Mouse (Mus musculus): ENCODE data around the gene Tmem191c.

Tmem191c gene

DNA sequence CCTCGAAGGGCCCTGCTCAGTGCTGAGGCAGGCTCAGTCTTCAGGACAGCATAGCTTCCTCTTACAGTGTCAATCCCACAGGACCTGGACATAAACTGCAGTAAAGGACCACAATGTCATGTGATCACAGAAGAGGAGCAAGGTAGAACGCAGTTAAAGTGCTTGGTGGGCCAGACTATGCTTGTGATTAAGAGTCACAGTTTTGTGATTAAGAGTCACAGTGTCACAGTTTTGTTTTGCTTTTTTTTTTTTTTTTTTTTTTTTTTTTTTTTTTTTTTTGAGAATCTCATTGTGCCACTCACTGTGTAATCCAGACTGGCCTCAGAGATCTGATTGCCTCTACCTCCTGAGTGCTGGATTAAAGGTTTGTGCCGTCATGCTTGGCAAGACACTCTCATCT lies 9.8 kb upstream of the Tmem191c start:
- DNase-seq (ENCODE audit: low read depth, low spot score): no peak

GRCm38 (mm10) chr16:17267937-17268336 lies 7.9 kb upstream of the Tmem191c start:
- DNase-seq (ENCODE audit: low read depth, low spot score): no peak

DNA sequence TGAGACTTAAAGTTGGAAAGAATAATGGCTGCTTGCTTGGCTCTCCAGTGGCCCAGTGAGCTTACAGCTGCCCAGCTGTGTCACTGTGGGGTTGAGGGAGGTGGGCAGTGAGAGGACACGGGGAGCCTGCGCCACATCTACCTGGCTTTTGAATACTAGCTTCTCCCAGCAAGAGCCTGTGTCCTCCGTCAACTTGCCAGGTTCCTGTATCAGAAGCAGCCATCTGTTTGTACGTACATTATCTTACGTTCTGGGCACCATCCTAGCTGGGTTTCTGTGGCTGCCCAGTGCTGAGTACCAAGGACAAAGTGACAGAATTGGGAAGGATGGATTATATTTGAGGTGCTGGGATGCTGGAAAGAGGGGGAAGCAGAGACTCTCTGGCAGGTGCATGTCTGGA lies 6.0 kb upstream of the Tmem191c start:
- DNase-seq (ENCODE audit: low read depth, low spot score): no peak

DNA sequence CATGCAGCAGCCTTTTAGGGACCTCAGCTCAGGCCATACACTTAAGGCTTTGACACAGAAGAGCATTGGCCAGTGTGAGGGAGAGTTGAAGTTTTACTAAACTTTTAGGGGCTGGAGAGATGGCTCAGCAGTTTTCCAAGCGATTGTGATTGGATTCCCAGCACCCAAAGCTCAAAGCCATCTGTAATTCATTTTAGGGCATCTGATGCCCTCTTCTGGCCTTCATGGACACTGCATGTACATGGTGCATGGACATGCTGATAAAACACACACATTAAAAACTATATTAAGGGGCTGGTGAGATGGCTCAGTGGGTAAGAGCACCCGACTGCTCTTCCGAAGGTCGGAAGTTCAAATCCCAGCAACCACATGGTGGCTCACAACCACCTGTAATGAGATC lies 4.8 kb upstream of the Tmem191c start:
- DNase-seq (ENCODE audit: low read depth, low spot score): peak; percentile 51

GRCm38 (mm10) chr16:17271856-17272255 lies 4.0 kb upstream of the Tmem191c start:
- DNase-seq (ENCODE audit: low read depth, low spot score): no peak

DNA sequence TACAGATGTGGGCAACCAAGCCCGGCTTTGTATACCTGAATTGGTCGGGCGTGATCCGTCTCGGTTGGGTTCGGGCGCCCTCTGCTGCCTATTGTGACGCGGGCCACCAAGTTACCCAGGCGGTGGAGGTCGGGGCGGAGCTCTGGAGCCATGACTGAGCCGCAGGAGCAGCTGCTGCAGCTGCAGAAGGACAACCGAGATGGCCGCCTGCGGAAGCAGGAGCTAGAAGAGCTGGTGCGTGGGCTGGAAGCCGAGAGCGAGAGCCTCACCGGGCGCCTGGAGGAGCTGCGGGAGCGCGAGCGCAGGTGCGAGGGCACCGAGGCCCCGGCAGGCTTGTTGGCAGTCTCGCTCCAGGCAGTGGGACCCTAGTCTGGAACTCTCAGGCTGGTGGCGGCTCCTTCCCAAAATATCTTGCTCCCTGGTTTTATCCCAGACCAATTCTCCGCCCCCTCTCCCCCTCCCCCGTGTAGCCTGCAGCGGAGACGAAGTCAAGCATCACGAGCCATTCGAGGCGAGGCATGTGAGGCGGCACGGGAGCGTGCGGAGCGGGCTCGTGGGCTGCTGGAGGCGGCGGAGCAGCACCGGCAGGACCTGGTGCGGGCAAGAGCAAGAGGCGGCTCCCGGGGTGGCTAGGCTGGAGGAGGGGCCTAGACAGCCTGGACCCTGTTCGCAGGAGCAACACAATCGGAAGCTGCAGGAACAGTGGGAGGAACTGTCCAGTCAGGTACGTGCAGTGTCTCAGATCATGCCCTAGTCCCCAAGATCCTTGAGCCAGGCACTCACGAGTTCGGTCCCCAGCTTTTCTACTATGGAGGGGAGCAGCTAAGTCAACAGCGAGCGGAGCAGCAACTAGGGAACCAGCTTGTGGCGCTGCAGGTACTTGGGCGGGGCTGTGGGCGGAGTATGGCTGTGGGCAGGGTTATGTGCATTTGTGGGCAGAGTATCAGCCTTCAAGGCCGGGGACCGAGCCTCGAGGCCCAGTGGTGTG lies 581 bp downstream of the Tmem191c start:
- DNase-seq (ENCODE audit: low read depth, low spot score): peak; percentile 94

- no peak for DNase-seq (ENCODE audit: low read depth, low spot score)
Observed at GRCm38 (mm10) chr16:17277342-17278211, 1.7 kb downstream of the Tmem191c start.

- no peak for DNase-seq (ENCODE audit: low read depth, low spot score)
Observed at GRCm38 (mm10) chr16:17280471-17280870, 4.6 kb downstream of the Tmem191c start.

- no peak for DNase-seq (ENCODE audit: low read depth, low spot score)
Observed at GRCm38 (mm10) chr16:17283151-17283550, 7.3 kb downstream of the Tmem191c start.

DNA sequence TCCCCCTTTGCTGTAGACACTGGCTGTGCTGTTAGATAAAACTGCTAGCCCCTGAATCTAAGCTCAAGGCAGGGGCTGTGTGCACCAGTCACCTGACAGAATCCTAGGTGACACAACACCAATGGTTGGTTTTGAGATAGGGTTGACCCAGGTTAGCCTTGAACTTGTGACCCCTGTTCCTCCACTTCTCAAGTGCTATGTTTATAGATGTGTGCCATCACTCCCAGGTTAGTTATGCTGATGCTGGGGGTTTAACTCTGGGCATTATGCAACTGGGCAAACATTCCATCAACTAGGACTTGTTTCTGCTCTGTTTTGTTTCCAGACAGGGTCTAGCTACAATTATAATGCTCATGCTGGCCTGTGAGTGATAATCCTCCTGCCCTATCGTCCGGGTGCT lies 11.2 kb downstream of the Tmem191c start:
- DNase-seq (ENCODE audit: low read depth, low spot score): no peak

- no peak for DNase-seq (ENCODE audit: low read depth, low spot score)
Observed at GRCm38 (mm10) chr16:17291016-17291415, 15.1 kb downstream of the Tmem191c start.

- peak; percentile 82 for DNase-seq (ENCODE audit: low read depth, low spot score)
Observed at GRCm38 (mm10) chr16:17292751-17293150, 16.9 kb downstream of the Tmem191c start.

- DNase-seq (ENCODE audit: low read depth, low spot score): no peak
Observed at GRCm38 (mm10) chr16:17300818-17301217, 24.9 kb downstream of the Tmem191c start.

DNA sequence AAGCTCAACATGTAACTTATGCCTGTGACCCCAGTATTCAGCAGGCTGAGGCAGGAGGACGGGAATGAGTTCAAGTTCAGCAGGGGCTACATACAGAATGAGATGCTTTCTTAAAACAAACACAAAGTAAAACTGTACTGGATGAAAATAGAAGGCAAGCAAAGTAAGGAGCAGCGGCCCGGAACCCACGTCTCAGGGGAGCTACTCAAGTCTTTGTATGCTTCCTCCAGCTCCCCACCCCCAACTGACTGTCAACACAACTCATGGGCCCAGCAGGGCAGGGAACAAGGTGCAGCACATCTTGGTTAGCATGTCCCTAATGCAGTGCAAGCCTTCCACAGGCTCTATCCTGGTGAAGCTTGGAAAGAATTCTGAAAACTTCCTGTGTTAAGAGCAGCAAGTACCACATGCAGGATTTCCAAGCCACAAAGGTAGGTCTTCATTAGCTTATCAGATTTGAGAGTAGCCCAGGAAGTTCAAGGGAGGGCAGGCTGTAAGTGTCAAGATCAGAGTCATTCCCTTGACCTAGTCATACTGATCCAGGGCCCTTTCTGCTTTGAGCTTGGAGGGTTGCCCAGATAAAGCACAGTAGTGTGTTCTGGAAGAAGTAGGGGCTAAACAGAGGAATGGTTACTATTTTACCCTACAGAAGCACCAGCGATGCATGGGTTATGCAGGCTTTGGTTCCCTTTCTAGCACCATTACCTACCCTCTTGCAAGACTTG lies 27.8 kb downstream of the Tmem191c start:
- DNase-seq (ENCODE audit: low read depth, low spot score): no peak

GRCm38 (mm10) chr16:17307461-17307860 lies 31.6 kb downstream of the Tmem191c start:
- DNase-seq (ENCODE audit: low read depth, low spot score): no peak

DNA sequence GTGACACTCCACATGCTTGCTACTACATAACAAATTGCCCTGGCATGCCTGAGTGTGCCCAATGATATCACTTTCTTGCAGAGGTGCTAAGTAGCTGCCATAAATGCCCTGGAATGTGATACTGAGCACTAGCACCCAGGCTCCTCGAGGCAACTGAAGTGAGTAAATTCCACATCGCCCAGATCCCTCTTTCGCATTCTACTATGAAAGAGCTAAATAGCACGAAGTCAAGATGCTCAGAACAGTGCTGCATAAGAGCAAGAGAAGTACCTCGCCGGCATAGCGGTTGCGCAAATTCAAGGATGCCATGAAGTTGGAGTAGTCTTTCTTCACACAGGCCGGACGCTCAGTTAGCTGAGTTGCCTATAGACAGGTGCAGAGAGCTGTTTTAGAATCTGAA lies 33.2 kb downstream of the Tmem191c start:
- DNase-seq (ENCODE audit: low read depth, low spot score): no peak

DNA sequence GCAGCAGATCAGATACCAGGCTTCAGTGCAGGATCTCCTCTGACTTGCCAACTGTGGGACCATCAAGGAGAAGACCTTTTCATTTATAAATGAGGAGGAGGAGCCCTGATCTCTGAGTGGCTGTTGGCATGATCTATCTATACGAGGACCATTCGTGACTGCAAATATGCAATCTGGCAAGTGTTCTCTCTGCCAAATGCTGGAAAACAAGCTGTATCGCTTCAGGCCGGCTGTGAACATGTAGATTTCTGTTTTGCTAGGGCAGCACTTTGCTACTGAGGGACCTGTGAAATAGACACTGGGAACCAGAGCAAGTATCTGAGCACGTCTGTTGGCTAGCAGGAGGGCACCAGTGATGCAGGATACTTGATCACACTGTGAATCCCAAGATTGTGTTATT lies 36.7 kb downstream of the Tmem191c start:
- DNase-seq (ENCODE audit: low read depth, low spot score): no peak

GRCm38 (mm10) chr16:17316554-17316953 lies 40.7 kb downstream of the Tmem191c start:
- DNase-seq (ENCODE audit: low read depth, low spot score): peak; percentile 78

- DNase-seq (ENCODE audit: low read depth, low spot score): no peak
Observed at GRCm38 (mm10) chr16:17321481-17321880, 45.6 kb downstream of the Tmem191c start.

DNA sequence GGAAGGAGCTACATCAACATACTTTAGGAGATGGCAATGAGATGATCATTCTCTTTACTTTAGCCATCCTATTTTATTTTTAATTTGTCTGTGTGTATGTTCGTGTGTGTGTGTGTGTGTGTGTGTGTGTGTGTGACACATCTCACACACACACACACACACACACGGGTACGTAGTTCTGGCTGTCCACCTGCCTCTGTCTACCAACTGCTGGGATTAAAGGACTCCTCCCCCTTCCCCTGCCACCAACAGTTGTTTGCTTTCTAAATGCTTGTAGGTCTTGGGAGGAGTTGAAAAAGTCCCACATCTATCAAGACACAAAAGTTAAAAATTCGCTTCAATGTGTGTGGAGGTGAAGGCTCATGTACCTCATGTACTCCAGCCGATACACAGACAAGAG lies 48.9 kb downstream of the Tmem191c start:
- DNase-seq (ENCODE audit: low read depth, low spot score): no peak

GRCm38 (mm10) chr16:17326064-17326463 lies 50.2 kb downstream of the Tmem191c start:
- DNase-seq (ENCODE audit: low read depth, low spot score): no peak

Measured in 3T3-L1 (cell line).